Mouse (Mus musculus) spleen, adult 12 weeks (tissue): ENCODE results near the gene Nhp2.
A peak's percentile ranks its signal among the peaks of the same experiment; 100 is the strongest.

Experiments
- DNase-seq: peaks from one replicate; pipeline ENCODE4 v3.0.0; 2022; ENCODE audit warnings: low spot score

Nhp2 gene

DNA sequence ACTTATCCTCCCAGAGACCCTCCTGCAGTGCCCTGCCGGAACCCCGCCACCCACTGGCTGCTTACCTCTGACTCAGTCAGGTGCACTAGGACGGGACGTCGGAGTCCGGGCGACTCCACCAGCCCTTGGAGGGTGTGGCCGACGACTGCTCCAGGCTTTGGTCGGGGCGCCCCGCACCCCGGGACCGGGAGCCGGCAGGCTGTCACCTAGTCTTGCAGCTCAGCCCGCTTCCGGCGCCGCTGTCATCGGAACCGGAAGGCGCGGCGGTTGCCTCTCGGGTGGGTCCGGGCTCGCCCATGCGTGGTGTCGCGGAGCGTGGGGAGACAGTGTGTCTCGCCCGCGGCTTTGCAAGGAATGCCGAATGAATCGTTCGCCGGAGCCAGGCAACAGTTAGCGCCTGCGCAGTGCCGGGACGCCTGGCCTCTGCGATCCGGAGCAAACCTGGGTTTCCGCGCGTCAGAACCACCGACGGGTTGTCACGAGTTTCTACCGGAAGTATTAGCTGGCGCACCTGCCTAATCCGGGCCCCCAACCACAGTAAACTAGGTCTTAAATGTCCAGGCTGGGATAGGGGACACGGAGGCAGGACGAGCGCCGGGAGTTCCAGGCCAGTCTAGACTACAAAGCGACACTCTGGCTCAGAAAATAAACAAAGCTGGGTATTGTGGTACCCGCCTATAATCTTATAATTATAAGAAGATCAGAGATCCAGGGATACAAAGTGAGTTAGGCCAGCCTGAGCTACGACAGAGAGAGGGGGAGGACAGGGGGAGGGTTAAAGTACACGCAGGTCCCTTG lies 16.2 kb downstream of the Nhp2 start, which contains the start of gene Rmnd5b:
Gene Rmnd5b (minus strand): TSS at position 372 of the 798 bp plus-strand sequence.
- peak; percentile 80 for DNase-seq

DNA sequence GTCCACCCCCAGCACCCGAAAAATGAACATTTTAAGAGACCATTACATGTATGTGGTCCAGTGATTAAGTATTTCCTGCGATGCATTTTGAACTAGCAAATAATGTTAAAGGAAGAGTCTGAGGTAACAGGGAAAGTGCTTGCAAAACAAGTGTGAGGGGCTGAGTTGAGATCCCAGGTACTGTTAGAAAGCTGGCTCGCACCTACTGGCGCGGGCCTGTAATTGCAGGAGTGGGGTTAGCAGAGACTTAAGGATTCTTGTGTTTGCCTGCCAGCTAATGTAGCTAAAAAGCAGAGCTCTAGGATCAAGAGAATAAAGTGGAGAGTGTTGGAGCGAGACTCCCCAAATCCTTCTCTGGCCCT lies 16.8 kb downstream of the Nhp2 start:
- peak; percentile 64 for DNase-seq

DNA sequence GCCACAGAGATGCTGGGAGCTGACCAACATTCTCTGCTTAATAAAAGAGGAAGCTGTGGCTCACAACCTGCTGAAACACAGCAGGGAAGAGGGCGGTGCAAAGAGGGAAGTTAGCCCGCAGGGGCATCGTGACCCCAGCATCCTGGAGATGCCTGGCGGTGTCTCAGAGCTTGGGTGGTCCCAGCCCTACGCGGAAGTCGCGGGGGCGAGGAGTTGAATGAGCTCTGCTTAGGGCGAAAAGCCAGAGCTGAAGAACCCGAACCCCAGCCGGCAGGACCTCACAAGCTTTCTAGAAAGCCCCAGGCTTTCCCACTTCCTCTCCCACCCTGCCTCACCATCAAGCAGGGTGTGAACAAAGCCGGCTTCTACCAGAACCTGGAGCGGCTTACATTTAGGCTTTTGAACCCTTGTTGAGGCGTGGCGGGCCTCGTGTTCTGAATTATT lies 18.5 kb downstream of the Nhp2 start:
- peak; percentile 51 for DNase-seq

DNA sequence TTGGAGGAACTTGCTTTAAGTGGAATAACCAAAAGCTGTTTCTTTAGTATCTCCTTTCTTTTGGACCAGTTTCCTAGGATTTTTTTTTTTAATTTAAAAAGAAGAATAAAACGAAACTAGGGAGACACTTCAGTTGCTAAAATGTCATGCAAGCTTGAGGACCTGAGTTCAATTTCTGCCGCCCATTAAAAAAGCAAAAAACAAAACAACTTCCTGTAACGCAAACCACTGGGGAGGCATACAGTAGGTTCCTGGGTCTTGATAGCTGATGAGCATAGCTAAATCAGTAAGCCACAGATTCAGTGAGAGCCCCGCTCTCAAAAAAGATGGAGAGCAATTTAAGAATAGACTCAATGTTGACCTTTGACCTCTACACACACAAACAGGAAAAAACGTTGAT lies 19.0 kb downstream of the Nhp2 start:
- DNase-seq: no peak

DNA sequence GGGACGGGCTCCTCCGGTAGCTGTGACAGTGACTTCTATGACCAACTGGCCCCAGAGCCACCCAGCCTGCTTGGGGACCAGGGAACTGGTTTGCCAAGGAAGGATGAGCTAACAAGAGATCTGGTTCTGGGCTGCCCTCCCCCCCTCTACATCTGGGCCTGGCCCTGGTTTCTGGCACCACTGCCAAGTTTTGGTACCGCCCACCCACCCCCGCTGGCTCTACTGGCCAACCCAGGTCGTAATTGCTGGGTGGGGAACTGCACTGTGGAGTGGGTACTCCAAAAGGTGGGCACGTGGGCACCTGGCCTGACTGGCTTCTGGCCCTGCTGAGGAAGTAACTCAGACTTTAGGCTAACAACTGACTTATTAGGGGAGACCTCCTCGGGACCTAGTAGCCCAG lies 21.2 kb downstream of the Nhp2 start:
- DNase-seq: no peak

DNA sequence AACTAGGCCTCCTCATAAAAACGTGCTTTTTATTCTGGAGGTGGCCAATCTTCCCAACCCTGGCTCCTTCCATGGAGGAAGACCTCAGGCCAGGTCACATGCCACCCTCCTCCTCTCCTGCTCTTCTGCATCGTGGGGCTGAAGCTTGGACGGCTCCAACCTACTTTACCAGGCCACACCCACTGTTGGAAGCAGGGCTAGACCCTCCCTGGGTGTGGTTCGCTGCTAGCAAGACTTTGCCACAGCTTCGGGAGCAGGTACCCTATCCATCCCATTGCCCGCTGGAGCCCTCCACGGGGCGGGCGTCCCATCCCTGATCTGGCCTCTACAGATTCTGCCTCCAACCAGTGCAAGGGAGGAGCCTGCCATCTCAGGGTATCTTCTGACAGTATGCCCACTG lies 23.7 kb downstream of the Nhp2 start:
- no peak for DNase-seq

DNA sequence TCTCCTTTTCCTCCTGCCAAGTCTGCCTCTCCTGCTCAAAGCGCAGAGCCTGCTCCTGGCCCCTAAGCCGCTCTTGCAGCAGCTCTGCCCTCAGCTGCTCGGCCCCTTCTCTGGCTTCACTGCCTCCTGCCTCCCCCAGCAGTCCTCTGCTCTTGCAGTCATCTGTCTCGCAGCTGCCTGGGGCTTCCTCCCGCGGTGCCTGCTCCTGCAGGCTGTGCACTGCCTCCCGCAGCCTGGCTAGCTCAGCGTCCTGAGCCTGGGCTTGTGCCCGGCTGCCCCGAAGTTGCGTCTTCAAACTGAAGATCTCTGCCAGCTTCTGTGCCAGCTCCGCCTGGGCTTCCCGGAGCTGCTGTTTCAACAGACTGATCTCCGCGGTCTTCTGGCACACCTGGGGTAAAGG lies 24.2 kb downstream of the Nhp2 start:
- no peak for DNase-seq

DNA sequence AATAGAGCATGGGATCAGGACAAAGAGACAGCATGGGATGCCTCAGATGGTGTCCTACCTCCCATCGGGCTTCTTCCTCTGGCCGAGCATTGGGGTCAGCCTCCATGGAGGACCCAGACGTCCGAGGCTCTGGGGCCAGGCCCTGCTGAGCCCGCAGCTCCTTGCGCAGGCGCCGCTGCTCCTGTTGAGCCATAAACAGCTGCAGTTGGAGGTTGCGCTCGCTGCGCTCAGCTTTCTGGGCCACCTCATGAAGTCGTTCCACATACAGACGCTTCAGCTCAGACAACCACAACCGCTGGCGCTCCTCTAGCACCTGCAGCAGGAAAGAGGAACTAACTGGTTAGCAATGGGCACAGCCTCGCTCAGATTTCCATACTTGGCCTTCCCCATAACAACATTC lies 24.7 kb downstream of the Nhp2 start:
- no peak for DNase-seq

DNA sequence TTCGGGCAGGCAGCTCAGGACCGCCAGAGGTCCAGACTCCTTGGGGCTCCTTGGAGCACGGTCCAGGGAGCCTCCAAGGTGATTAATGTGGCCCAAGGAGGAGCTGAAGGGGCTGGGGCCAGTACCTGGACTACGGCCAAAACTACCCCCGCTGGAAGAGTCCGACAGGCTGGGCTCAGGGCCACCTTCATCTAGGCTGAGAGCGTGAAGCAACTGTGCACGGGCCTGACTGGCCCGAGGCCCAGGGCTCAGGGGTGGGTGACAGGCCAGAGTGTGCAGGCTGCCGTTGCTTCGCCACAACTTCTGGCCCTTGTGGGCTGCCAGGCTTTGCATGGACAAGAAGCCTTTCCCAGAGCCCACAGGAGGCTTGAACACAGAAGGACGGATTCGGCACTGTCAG lies 25.8 kb downstream of the Nhp2 start:
- DNase-seq: no peak

DNA sequence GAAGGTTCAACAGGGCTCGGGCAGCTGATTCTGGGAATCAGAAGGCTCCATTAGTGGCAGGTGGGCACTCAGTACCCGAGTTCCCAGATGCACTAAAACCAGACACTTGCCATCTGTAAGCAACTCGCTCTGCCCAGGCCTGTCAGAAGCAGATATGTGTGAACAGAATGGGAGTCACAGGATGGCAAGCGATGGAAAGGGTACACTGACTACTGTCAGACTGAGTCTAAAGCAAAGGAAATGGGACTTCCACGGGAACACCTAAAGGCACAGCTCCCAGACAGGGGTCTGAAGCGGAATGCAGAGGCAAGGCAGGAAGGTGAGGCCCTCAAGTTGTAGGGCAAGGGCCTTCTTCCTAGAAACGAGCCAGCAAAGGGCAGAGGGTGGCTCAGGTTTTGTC lies 26.7 kb downstream of the Nhp2 start:
- DNase-seq: no peak

DNA sequence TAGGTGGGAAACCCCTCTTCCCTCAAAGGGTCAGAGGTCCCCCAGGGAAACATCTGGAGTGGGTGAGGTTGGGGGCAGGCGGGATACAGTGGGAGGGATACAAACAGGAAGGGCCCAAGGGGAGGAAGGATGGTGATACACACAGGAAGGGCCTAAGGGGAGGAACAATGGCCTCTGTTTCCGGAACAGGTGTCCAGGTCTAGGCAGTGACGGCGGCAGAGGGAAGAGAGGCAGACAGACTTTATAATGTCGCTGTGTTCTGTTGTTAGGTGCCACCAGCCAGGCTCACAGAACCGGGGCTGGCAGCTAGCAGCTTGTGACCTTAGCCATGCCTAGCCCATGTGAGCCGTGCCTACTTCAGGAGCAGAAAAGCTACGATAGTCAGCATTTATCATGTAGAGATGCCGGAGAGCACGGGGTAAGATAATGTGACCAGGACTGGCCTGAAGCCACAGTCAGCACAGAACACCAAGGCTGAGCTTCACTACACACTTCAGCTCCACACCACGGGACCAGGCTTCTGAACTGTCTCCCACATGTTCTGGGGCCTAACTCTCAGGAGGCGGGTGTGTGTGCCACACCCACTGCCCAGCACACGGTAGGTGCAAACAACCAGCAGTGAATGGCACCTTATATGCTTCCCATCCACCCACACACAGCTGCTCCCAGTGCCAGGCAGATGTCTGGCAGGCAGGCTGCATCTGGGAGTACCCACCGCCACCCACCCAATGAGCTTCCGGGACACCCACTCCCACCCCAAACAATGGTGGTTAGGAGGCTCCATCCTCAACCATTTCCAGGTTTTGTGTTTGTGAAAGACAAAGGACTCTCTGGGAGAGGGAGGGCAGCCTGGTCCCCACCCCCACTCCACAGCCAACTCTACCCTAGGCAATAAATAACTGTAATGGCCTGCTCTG lies 27.5 kb downstream of the Nhp2 start:
- DNase-seq: no peak

DNA sequence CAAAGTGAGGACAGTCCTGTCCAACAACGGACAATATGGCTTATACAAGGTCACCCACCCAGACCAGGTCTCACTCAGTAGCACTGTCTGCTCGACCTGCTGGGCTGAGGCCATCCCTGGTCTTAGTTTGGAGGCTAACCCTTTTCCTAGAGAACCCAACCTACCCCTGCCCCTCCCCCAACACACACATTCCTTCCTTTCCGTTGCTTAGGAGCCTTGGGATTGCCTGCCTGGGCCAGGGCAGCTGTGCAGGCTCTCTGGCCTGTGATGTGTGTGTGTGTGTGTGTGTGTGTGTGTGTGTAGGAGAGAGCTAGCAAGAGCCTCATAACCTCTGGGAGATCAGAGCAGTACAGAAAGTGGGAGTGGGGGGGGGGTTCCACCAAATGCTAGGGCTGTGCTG lies 29.0 kb downstream of the Nhp2 start:
- DNase-seq: no peak

DNA sequence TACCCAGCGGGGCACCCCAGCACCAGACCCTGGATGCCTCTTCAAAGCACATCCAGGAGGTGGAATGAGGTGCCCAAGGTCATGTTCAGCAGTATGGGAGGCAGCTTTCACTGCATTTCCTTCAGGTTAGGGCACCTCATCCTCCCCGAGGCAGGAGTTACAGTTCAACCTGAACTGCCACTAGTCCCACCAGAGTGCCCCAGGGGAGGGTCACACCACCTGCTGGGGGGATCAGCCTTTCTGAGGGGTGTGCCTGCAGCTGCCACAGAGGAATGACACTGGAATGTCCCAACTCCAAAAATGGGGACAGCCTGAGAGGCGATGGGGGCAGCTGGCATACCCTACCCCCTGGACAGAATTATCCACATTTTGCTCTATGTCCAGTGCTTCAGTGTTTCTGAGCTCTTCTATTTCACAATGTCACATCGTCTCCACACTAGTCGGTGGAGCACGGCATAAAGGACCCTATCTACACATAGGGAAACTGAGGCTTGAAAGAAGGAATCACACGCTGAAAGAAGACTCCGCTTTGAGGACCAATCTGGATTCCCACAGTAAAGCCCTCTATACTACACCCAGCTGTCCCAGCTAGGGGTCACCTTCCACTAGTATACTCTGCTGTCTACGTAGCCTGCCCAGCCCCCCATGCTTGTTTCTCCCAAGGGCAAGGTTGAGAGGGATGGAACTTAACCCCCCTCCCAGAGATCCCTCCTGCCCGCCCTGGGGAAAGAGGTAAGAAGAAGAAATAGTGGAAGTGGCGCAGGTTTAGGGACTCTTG lies 29.8 kb downstream of the Nhp2 start:
- DNase-seq: no peak

DNA sequence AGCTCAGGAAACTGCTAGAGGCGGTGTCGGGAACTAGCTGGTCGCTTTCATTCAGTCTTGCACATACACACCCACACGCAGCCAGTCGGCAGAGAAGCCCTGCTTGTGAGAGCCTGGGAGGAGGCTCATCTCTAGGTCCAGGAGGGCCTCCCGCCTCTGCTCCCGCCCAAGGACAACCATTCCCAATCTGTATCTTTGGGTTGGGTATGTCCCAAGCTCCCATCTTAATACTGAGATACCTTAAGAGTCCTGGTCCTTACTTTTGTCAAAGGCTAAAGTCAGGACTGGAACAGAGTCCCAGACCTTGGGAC lies 30.3 kb downstream of the Nhp2 start:
- DNase-seq: no peak

DNA sequence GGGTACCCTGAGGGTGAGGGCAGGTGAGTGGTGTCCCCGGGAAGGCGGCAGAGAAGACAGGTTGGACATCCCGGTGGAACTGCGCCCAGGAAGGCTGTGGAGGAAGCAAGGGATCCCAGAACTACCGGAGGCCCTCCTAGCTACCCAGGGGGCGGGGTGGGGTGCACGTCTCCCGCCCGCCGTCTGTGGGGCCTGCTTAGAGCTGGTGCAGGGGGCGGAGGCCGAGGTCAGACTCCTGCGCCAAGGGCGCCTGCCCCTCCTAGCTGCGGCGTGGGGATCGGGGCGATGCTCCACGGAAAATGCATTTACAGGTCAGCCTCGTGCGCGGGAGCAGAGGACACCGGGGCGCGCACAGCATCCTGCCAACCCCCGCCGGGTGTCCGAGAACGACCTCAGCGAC lies 30.7 kb downstream of the Nhp2 start:
- no peak for DNase-seq

DNA sequence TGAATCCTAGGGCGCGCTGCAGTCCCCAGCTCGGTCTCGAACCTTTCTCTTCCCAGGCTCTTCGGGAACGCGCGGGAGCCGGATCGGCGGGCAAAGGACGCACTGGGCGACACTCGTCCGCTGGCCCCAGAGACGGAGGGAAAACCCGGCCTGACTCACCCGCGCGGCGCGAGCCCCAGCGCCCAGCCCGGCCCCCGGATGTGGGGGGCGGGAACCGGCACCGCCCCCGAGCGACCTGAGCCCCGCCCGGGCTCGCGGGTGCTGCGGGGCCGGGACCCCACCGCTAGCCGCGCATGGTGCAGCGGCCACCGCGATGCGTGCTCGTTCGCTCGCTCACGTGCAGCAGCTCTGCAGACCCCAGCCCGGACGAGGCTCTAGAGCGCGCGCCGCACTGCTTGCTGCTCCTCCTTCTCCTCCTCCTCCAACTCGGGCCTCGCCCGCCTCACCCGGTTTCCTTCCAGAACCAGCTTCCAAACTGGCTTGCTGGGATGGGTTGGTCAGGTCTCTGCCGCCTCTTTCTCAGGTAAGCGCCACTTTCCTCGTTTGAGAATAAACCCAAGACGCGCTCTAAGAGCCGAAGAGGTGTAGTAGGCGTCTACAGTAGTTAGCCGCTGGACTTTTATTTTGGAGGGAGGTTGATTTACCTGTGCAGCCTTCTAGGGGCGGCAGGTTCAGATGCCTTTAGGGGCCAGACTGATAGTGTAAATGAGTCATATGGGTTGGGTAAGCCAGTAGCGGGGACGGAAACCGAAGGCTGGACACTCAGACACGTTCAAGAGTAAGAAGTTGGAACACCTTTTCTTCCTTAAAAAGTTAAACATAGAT lies 31.4 kb downstream of the Nhp2 start, which contains the start of the genes N4bp3 and D930048N14Rik:
Gene N4bp3 (minus strand): TSS at position 152 of the 825 bp plus-strand sequence.
Gene D930048N14Rik (plus strand): TSS at position 264 of the 825 bp plus-strand sequence.
- DNase-seq: no peak

DNA sequence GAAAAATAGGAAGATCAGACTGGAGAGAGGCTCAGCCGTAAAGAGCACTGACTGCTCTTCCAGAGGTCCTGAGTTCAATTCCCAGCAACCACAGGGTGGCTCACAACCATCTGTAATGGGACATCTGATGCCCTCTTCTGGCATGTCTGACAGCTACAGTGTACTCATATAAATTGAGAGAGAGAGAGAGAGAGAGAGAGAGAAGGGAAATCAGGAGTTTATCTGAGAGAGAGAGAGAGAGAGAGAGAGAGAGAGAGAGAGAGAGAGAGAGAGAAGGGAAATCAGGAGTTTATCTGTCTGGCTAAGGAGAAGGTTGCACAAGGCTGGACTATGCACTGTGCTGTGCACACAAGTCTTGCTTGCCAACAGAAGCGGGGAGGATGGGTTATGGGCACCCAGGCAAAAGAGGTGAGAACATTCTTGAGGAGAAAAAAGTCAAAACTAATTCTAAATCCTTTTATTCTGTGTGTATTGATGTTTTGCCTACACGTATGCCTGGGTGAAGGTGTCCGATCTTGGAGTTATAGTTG lies 33.4 kb downstream of the Nhp2 start:
- no peak for DNase-seq

DNA sequence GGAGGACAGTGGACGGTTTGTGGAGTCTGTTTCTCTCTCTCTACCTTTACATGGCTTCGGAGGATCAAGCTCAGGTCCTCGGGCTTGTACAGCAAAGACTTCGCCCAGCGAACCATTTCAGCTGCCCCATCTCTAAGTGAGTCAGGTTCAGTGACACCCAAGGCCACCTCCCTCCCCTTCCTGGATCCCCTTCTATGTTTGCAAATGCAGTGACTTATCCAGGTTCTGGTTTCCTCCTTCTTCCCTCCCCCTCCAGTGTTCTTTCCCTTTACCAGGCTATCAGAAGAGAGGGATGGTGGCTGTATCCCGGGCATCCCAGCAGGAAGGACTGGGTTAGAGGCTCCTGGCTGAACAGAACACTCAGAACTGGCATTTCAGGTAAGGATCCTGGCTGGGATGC lies 34.2 kb downstream of the Nhp2 start:
- no peak for DNase-seq

DNA sequence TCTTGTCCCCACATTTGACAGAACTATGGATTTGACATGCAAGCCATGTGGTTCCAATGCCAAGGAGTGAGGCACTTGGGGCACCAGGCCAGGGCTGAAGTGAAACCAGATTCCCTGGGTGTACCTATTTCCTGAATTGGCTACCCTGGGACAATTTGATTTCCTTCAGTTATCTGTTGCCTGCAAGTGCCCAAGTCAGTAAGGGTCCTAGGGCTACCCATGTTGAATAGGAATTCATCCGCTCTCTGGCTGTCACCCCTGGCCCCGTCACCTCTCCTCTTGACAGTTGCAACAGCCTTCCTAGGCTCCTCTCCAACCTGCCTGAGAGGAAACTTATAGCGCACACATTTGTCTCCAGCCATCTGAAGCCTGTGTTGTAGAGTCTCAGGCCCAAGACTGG lies 35.4 kb downstream of the Nhp2 start:
- DNase-seq: no peak

DNA sequence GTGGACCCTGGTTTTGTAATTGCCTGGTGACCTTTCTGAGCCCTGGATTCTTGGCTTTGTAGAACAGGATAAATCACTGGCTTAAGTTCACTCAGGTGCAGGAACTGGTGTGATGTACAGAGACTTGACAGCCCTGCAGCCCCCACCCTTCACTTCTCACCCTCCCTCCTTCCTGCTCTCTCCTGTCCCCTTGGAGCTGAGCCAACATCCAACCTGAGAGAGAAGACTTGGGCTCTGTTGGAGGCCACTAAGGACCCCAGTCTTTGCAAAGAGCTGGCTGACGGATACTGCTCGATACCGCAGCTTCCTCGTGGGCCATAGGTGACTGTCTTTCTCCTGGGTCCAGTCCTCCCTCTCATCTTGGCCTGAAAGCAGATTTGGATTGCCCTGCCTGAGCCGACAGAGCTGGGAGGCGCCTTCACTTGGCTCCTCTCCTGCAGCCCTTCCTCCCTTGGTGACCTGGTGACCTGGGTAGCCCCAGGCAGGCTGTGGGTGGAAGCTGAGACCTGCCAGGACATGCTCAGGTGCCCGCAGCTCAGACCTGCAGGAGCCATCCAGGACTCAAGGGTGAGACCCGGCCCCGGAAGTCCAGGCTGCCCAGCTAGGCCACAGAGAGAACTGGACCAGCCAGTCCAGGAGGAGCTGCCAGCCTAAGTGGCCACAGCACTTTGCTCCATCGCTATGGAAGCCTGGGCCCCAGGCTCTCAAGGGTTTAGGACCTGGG lies 37.4 kb downstream of the Nhp2 start:
- DNase-seq: no peak

DNA sequence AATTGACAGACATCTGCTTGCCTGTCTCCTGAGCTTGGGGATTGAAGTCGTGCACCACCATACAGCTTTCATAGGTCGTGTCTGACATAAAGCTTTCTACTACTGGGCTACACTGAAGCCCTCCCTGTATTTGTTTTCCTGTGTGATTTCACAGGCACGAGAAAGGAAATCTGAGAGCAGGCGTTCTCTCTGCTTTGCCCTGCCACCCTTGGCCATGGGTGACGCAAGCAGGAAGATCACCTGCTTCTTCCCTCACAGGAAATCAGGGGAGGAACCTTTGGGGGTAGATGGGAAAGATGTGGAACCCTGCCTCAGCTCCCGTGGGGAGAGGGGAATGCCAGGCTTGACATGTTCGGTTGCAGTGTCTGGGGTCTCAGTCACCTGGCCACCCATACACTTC lies 38.8 kb downstream of the Nhp2 start:
- no peak for DNase-seq
